Mouse (Mus musculus) brain, embryonic 14.5 days (tissue): Measurements from ENCODE around the gene Gm49366. TPM values are rescaled to one million over a fixed set of nuclear protein-coding genes. Genes with fewer than 3 reads are reported as not detected.

Experiments
- DNase-seq: peaks from one replicate; pipeline ENCODE4 v3.0.0-alpha.2; 2011; ENCODE audit warnings: low read depth
- CTCF ChIP-seq: fragments of 200-500 bp; IDR thresholded peaks from 2 replicates; pipeline ENCODE4 v1.5.1; 2012; ENCODE audit warnings: inconsistent platforms, mild to moderate bottlenecking, moderate library complexity, borderline replicate concordance; ENCODE audit not compliant: insufficient read depth, insufficient read length; ENCODE audit errors: extremely low read depth
- POLR2A ChIP-seq: fragments of 200-500 bp; IDR thresholded peaks from 2 replicates; pipeline ENCODE4 v1.6.1; 2012; ENCODE audit warnings: mild to moderate bottlenecking, inconsistent platforms, borderline replicate concordance; ENCODE audit not compliant: poor library complexity, insufficient read depth, insufficient read length, severe bottlenecking; ENCODE audit errors: extremely low read depth
- polyA plus RNA-seq: library from polyadenylated mRNA; depleted of rRNA; stranded (reverse); fragments of >200 nt; gene quantifications from 2 replicates; pipeline ENCODE4 v1.2.3, GENCODE M21; 2012; rRNA removed

Gm49366 gene
- polyA plus RNA-seq, 1 experiment, result 0.49 TPM

- TF ChIP-seq CTCF (no peak), POLR2A (no peak)
- peak; percentile 8 for DNase-seq
Measured at GRCm38 (mm10) chr12:84101493-84101845, 62.7 kb downstream of the Gm49366 start.

GRCm38 (mm10) chr12:84107012-84107411 lies 68.3 kb downstream of the Gm49366 start:
- DNase-seq, result no peak
- TF ChIP-seq POLR2A (no peak), CTCF (no peak)

- no peak for TF ChIP-seq POLR2A
- no peak for TF ChIP-seq CTCF
- DNase-seq, result no peak
Measured at GRCm38 (mm10) chr12:84107692-84108091, 69.0 kb downstream of the Gm49366 start.

Other genes starting within 250 kb of the Gm49366 start
- gene Numb, start 117.0 kb upstream of the Gm49366 start, polyA plus RNA-seq, result 36.7 and 44.7 TPM in 2 replicates
- gene Riox1, start 88.3 kb upstream of the Gm49366 start, polyA plus RNA-seq, result 16.4 and 19.2 TPM in 2 replicates
- gene Heatr4, start 54.1 kb upstream of the Gm49366 start, polyA plus RNA-seq, result not detected in 2 replicates
- gene Acot2, start 51.1 kb upstream of the Gm49366 start, polyA plus RNA-seq, result 3.1 and 4.5 TPM in 2 replicates
- gene Acot1, start 29.4 kb upstream of the Gm49366 start, polyA plus RNA-seq, result 45.3 and 47.0 TPM in 2 replicates
- gene Acot4, start 556 bp upstream of the Gm49366 start, polyA plus RNA-seq, result 0.21 and 0.45 TPM in 2 replicates
- gene Acot3, start 13.2 kb downstream of the Gm49366 start, polyA plus RNA-seq, result 0.21 and 0.36 TPM in 2 replicates
- gene Acot5, start 30.4 kb downstream of the Gm49366 start, polyA plus RNA-seq, result 0.07 TPM in 1 of 2 replicates, not detected in the other
- 2.8 and 3.0 TPM in 2 replicates for gene Acot6, start 61.7 kb downstream of the Gm49366 start, polyA plus RNA-seq
- gene Dnal1, start 75.4 kb downstream of the Gm49366 start, polyA plus RNA-seq, result 15.6 and 20.2 TPM in 2 replicates
- gene Pnma1, start 109.6 kb downstream of the Gm49366 start, polyA plus RNA-seq, result 3.2 TPM in 2 replicates
- gene Elmsan1, start 179.9 kb downstream of the Gm49366 start, polyA plus RNA-seq, result 6.8 and 7.9 TPM in 2 replicates
- gene Ptgr2, start 246.3 kb downstream of the Gm49366 start, polyA plus RNA-seq, result 7.2 and 10.3 TPM in 2 replicates